ENCODE assay signal across 8 mouse cellular contexts in genomic region chr8:107587429-107587994, GRCm38 (mm10). TPM values are rescaled to one million over a fixed set of nuclear protein-coding genes. Genes with fewer than 3 reads are reported as not detected.
DNase-seq lines count a peak whose midpoint lies in the region; ATAC-seq lines count a peak whose summit lies in the region.

No protein-coding gene starts in this region.

- ATAC-seq in heart, embryonic 12.5 days (ENCODE audit: insufficient number of reproducible peaks, low FRiP score), result no peak
- ATAC-seq in CD4-positive, CD25-positive, alpha-beta regulatory T cell, adult 4 months, result peak; percentile 1
- ATAC-seq in hindbrain, embryonic 16.5 days, result no peak
- 0 out of 2 replicates have a peak, but pooled peaks have one; percentile 18 for ATAC-seq in lung, embryonic 16.5 days (ENCODE audit: low read depth)
- ATAC-seq in stomach, embryonic 16.5 days (ENCODE audit: insufficient read depth, low FRiP score), result no peak

- peak overlapping the region; percentile 80 for H3K4me2 ChIP-seq in heart, embryonic 12.5 days
- peak overlapping the region; percentile 88 for H3K4me2 ChIP-seq in hindbrain, embryonic 16.5 days (ENCODE audit: low read length)
- H3K4me2 ChIP-seq in lung, embryonic 16.5 days (ENCODE audit: low read depth, low read length), result peak overlapping the region; percentile 88
- peak overlapping the region; percentile 68 for H3K4me2 ChIP-seq in stomach, embryonic 16.5 days (ENCODE audit: low read depth, low read length)

- whole genome bisulfite sequencing in heart, embryonic 12.5 days, result under 1% methylated on average over 17 of the region's 17 CpGs
- under 1% methylated on average over 17 of the region's 17 CpGs for WGBS in hindbrain, embryonic 16.5 days
- under 1% methylated on average over 17 of the region's 17 CpGs for WGBS in lung, embryonic 16.5 days
- WGBS in stomach, embryonic 16.5 days, result 0% methylated on average over 17 of the region's 17 CpGs

- DNase-seq in heart, postnatal 36 days, result no peak
- peak; percentile 35 for DNase-seq in embryo, embryonic 9.5 days (ENCODE audit: extremely low spot score)
- DNase-seq in left cerebral cortex, postnatal 36 days (ENCODE audit: low spot score in 2 of 2), result no peak

- H3K4me3 ChIP-seq in heart, embryonic 12.5 days, result peak overlapping the region; percentile 88
- peak overlapping the region; percentile 96 for H3K4me3 ChIP-seq in hindbrain, embryonic 16.5 days (ENCODE audit: low read length)
- H3K4me3 ChIP-seq in lung, embryonic 16.5 days (ENCODE audit: low read length), result peak overlapping the region; percentile 94
- peak overlapping the region; percentile 81 for H3K4me3 ChIP-seq in stomach, embryonic 16.5 days (replicated peaks; ENCODE audit: low read length)

- peak overlapping the region; percentile 72 for H3K27ac ChIP-seq in heart, embryonic 12.5 days (ENCODE audit: poor library complexity, severe bottlenecking)
- H3K27ac ChIP-seq in hindbrain, embryonic 16.5 days (ENCODE audit: low read depth, low read length), result peak overlapping the region; percentile 92
- H3K27ac ChIP-seq in lung, embryonic 16.5 days (ENCODE audit: low read length), result peak overlapping the region; percentile 30
- peak overlapping the region; percentile 70 for H3K27ac ChIP-seq in stomach, embryonic 16.5 days (ENCODE audit: low read length)

- H3K9me3 ChIP-seq in heart, embryonic 12.5 days (replicated peaks), result no peaks in the 10 kb centered on the region
- H3K9me3 ChIP-seq in hindbrain, embryonic 16.5 days (ENCODE audit: control insufficient read depth, low read length), result no peaks in the 10 kb centered on the region
- no peaks in the 10 kb centered on the region for H3K9me3 ChIP-seq in lung, embryonic 16.5 days (ENCODE audit: control insufficient read depth, low read length)
- H3K9me3 ChIP-seq in stomach, embryonic 16.5 days (replicated peaks; ENCODE audit: control insufficient read depth, low read length), result no peaks in the 10 kb centered on the region

- intact Hi-C loops in heart, postnatal 36 days (cut with DNase I), result loop anchor here (10.0 kb wide), 1 partner anchor 1977 kb away; the partner anchor contains the start of genes Dhx38 and Txnl4b
- intact Hi-C loops in left cerebral cortex, postnatal 36 days (cut with DNase I), result loop anchor here (5.0 kb wide), 1 partner anchor 1980 kb away; the partner anchor contains the start of genes Dhx38 and Txnl4b

- H3K4me1 ChIP-seq in heart, embryonic 12.5 days (replicated peaks), result peaks cover 10% of the 10 kb centered on the region
- peaks cover 16% of the 10 kb centered on the region for H3K4me1 ChIP-seq in hindbrain, embryonic 16.5 days (ENCODE audit: control insufficient read depth, insufficient read depth, low read depth, low read length)
- peaks cover 9% of the 10 kb centered on the region for H3K4me1 ChIP-seq in lung, embryonic 16.5 days (replicated peaks; ENCODE audit: control insufficient read depth, insufficient read depth, low read length)
- peaks cover 10% of the 10 kb centered on the region for H3K4me1 ChIP-seq in stomach, embryonic 16.5 days (ENCODE audit: control insufficient read depth, insufficient read depth, low read length)

- no peaks in the 10 kb centered on the region for H3K27me3 ChIP-seq in heart, embryonic 12.5 days (replicated peaks)
- H3K27me3 ChIP-seq in hindbrain, embryonic 16.5 days (replicated peaks; ENCODE audit: control insufficient read depth, insufficient read depth, low read length), result no peaks in the 10 kb centered on the region
- no peaks in the 10 kb centered on the region for H3K27me3 ChIP-seq in lung, embryonic 16.5 days (ENCODE audit: control insufficient read depth, insufficient read depth, low read depth, low read length)
- no peaks in the 10 kb centered on the region for H3K27me3 ChIP-seq in stomach, embryonic 16.5 days (ENCODE audit: control insufficient read depth, insufficient read depth, low read length)

- peaks cover 39% of the 10 kb centered on the region for H3K36me3 ChIP-seq in heart, embryonic 12.5 days
- H3K36me3 ChIP-seq in hindbrain, embryonic 16.5 days (ENCODE audit: control insufficient read depth, insufficient read depth, low read length), result peaks cover 24% of the 10 kb centered on the region
- peaks cover 21% of the 10 kb centered on the region for H3K36me3 ChIP-seq in lung, embryonic 16.5 days (ENCODE audit: control insufficient read depth, insufficient read depth, low read length)
- H3K36me3 ChIP-seq in stomach, embryonic 16.5 days (ENCODE audit: control insufficient read depth, insufficient read depth, low read length), result peaks cover 22% of the 10 kb centered on the region

- peak overlapping the region; percentile 94 for H3K9ac ChIP-seq in heart, embryonic 12.5 days
- peak overlapping the region; percentile 93 for H3K9ac ChIP-seq in hindbrain, embryonic 16.5 days (ENCODE audit: low read depth, low read length)
- peak overlapping the region; percentile 91 for H3K9ac ChIP-seq in lung, embryonic 16.5 days (ENCODE audit: low read length)
- peak overlapping the region; percentile 90 for H3K9ac ChIP-seq in stomach, embryonic 16.5 days (ENCODE audit: low read length)

RNA-seq across cellular contexts. Expression of gene Psmd7, which starts 0.8 kb away (rescaled TPM):
- polyA plus RNA-seq in heart, embryonic 12.5 days (2016; fragmentation: Nextera tagmentation; extraction: Ambion mirVana), result 199 and 203 TPM in 2 replicates
- total RNA-seq in heart, postnatal 36 days (2021), result 100 to 1,000 TPM in 1 of 2 experiments, 10 to 100 TPM in 1; 95.7 to 104 TPM
- polyA plus RNA-seq in CD4-positive, CD25-positive, alpha-beta regulatory T cell, adult 4 months (2017; shearing (Covaris generic)), result 100 to 1,000 TPM; 116 to 125 TPM
- polyA plus RNA-seq in hindbrain, embryonic 16.5 days (2015; fragmentation: Nextera tagmentation; extraction: Ambion mirVana), result 235 and 245 TPM in 2 replicates
- 232 TPM in 2 replicates for polyA plus RNA-seq in lung, embryonic 16.5 days (2015; fragmentation: Nextera tagmentation; extraction: Ambion mirVana)
- polyA plus RNA-seq in stomach, embryonic 16.5 days (2015; fragmentation: Nextera tagmentation; extraction: Ambion mirVana), result 223 and 227 TPM in 2 replicates
- total RNA-seq in left cerebral cortex, postnatal 36 days (2021), result 100 to 1,000 TPM; 103 to 107 TPM

Comparison
In these comparisons a context has a peak if more than half of its experiments do, and no peak if none do; other contexts are left out.
1. ATAC-seq: peak in CD4-positive, CD25-positive, alpha-beta regulatory T cell, adult 4 months (single experiment) and lung, embryonic 16.5 days (single experiment); none in heart, embryonic 12.5 days (single experiment), hindbrain, embryonic 16.5 days (single experiment) and stomach, embryonic 16.5 days (single experiment).
2. H3K27ac ChIP-seq: peak in every context shown above with its lines; median percentile 92 in hindbrain, embryonic 16.5 days; 72 in heart, embryonic 12.5 days; 70 in stomach, embryonic 16.5 days; 30 in lung, embryonic 16.5 days.
3. Peak in every context shown above with its lines, with median percentiles within 50 percentile points of each other: H3K4me2 ChIP-seq, H3K4me3 ChIP-seq and H3K9ac ChIP-seq.